Mouse (Mus musculus): ENCODE data around the gene Aqp7. TPM values are rescaled to one million over a fixed set of nuclear protein-coding genes. Genes with fewer than 3 reads are reported as not detected.

Gene Aqp7
- total and polyA plus RNA-seq, 3 experiments, result 21.6 to 33.0 (median 32.7) TPM

- 78% methylated on average over 5 of the region's 5 CpGs for WGBS
- TF ChIP-seq EP300 (IDR thresholded peaks at IDR 0.05; ENCODE audit: insufficient read depth, low read depth, low read length) (no peak), CTCF (IDR thresholded peaks at IDR 0.05) (no peak), POLR2A (IDR thresholded peaks at IDR 0.05; ENCODE audit: insufficient read depth, low read depth, low read length) (no peak)
- H3K4me3 ChIP-seq, result no peak overlapping the region
- H3K4me1 ChIP-seq (ENCODE audit: control insufficient read depth, insufficient read depth, low read length), result no peaks in the 10 kb centered on the region
- H3K79me2 ChIP-seq (replicated peaks; ENCODE audit: control insufficient read depth, insufficient read depth, low read length), result no peaks in the 10 kb centered on the region
- no peak for DNase-seq
- intact Hi-C loops (cut with DNase I), result no loop called here
- H3K27me3 ChIP-seq (ENCODE audit: control insufficient read depth, insufficient read depth, low read length), result no peaks in the 10 kb centered on the region
- no peak overlapping the region for H3K27ac ChIP-seq
- no peak overlapping the region for H3K9ac ChIP-seq (ENCODE audit: low read depth, low read length)
- H3K36me3 ChIP-seq (ENCODE audit: control insufficient read depth, insufficient read depth, low read length), result no peaks in the 10 kb centered on the region
Measured at GRCm38 (mm10) chr4:41081733-41082132, 33.8 kb upstream of the Aqp7 start.

- WGBS, result 46% methylated on average over 6 of the region's 6 CpGs
- H3K36me3 ChIP-seq (ENCODE audit: control insufficient read depth, insufficient read depth, low read length), result no peaks in the 10 kb centered on the region
- TF ChIP-seq CTCF (IDR thresholded peaks at IDR 0.05) (no peak), EP300 (IDR thresholded peaks at IDR 0.05; ENCODE audit: insufficient read depth, low read depth, low read length) (no peak), POLR2A (IDR thresholded peaks at IDR 0.05; ENCODE audit: insufficient read depth, low read depth, low read length) (no peak)
- H3K27ac ChIP-seq, result no peak overlapping the region
- H3K9ac ChIP-seq (ENCODE audit: low read depth, low read length), result no peak overlapping the region
- no peaks in the 10 kb centered on the region for H3K79me2 ChIP-seq (replicated peaks; ENCODE audit: control insufficient read depth, insufficient read depth, low read length)
- intact Hi-C loops (cut with DNase I), result no loop called here
- H3K27me3 ChIP-seq (ENCODE audit: control insufficient read depth, insufficient read depth, low read length), result no peaks in the 10 kb centered on the region
- no peak overlapping the region for H3K4me3 ChIP-seq
- no peak for DNase-seq
- H3K4me1 ChIP-seq (ENCODE audit: control insufficient read depth, insufficient read depth, low read length), result no peaks in the 10 kb centered on the region
Measured at GRCm38 (mm10) chr4:41078726-41079125, 30.8 kb upstream of the Aqp7 start.

GRCm38 (mm10) chr4:41074461-41074860, 26.5 kb upstream of the Aqp7 start:
- Histone ChIP-seq H3K9ac (ENCODE audit: low read depth, low read length) (no peak overlapping the region), H3K79me2 (replicated peaks; ENCODE audit: control insufficient read depth, insufficient read depth, low read length) (no peaks in the 10 kb centered on the region), H3K4me3 (no peak overlapping the region), H3K27ac (no peak overlapping the region), H3K4me1 (ENCODE audit: control insufficient read depth, insufficient read depth, low read length) (no peaks in the 10 kb centered on the region), H3K27me3 (ENCODE audit: control insufficient read depth, insufficient read depth, low read length) (no peaks in the 10 kb centered on the region), H3K36me3 (ENCODE audit: control insufficient read depth, insufficient read depth, low read length) (no peaks in the 10 kb centered on the region)
- intact Hi-C loops (cut with DNase I), result no loop called here
- TF ChIP-seq POLR2A (IDR thresholded peaks at IDR 0.05; ENCODE audit: insufficient read depth, low read depth, low read length), result no peak
- no peak for TF ChIP-seq CTCF (IDR thresholded peaks at IDR 0.05)
- no peak for TF ChIP-seq EP300 (IDR thresholded peaks at IDR 0.05; ENCODE audit: insufficient read depth, low read depth, low read length)
- WGBS, result 45% methylated on average over 6 of the region's 6 CpGs
- DNase-seq, result no peak

GRCm38 (mm10) chr4:41073008-41073817, 25.3 kb upstream of the Aqp7 start:
- WGBS, result 73% methylated on average over 12 of the region's 12 CpGs
- no peak overlapping the region for H3K4me3 ChIP-seq
- DNase-seq, result peak in 1 of 2 experiments; percentile 16

GRCm38 (mm10) chr4:41071500-41072429, 23.8 kb upstream of the Aqp7 start:
- no peaks in the 10 kb centered on the region for H3K27me3 ChIP-seq (ENCODE audit: control insufficient read depth, insufficient read depth, low read length)
- DNase-seq, result no peak
- WGBS, result 76% methylated on average over 14 of the region's 14 CpGs
- H3K4me1 ChIP-seq (ENCODE audit: control insufficient read depth, insufficient read depth, low read length), result no peaks in the 10 kb centered on the region
- H3K9ac ChIP-seq (ENCODE audit: low read depth, low read length), result no peak overlapping the region
- H3K4me3 ChIP-seq, result no peak overlapping the region
- H3K36me3 ChIP-seq (ENCODE audit: control insufficient read depth, insufficient read depth, low read length), result no peaks in the 10 kb centered on the region
- no peaks in the 10 kb centered on the region for H3K79me2 ChIP-seq (replicated peaks; ENCODE audit: control insufficient read depth, insufficient read depth, low read length)
- H3K27ac ChIP-seq, result no peak overlapping the region
- TF ChIP-seq CTCF (IDR thresholded peaks at IDR 0.05) (no peak), POLR2A (IDR thresholded peaks at IDR 0.05; ENCODE audit: insufficient read depth, low read depth, low read length) (no peak), EP300 (IDR thresholded peaks at IDR 0.05; ENCODE audit: insufficient read depth, low read depth, low read length) (no peak)
- intact Hi-C loops (cut with DNase I), result no loop called here

More at GRCm38 (mm10) chr4:41073008-41073817, 25.3 kb upstream of the Aqp7 start:
- Histone ChIP-seq H3K27me3 (ENCODE audit: control insufficient read depth, insufficient read depth, low read length) (no peaks in the 10 kb centered on the region), H3K4me1 (ENCODE audit: control insufficient read depth, insufficient read depth, low read length) (no peaks in the 10 kb centered on the region), H3K9ac (ENCODE audit: low read depth, low read length) (no peak overlapping the region), H3K36me3 (ENCODE audit: control insufficient read depth, insufficient read depth, low read length) (no peaks in the 10 kb centered on the region), H3K79me2 (replicated peaks; ENCODE audit: control insufficient read depth, insufficient read depth, low read length) (no peaks in the 10 kb centered on the region), H3K27ac (no peak overlapping the region)
- intact Hi-C loops (cut with DNase I), result no loop called here
- no peak for TF ChIP-seq EP300 (IDR thresholded peaks at IDR 0.05; ENCODE audit: insufficient read depth, low read depth, low read length)
